10 mouse cellular contexts compared by ENCODE assay signal in the genomic region with DNA sequence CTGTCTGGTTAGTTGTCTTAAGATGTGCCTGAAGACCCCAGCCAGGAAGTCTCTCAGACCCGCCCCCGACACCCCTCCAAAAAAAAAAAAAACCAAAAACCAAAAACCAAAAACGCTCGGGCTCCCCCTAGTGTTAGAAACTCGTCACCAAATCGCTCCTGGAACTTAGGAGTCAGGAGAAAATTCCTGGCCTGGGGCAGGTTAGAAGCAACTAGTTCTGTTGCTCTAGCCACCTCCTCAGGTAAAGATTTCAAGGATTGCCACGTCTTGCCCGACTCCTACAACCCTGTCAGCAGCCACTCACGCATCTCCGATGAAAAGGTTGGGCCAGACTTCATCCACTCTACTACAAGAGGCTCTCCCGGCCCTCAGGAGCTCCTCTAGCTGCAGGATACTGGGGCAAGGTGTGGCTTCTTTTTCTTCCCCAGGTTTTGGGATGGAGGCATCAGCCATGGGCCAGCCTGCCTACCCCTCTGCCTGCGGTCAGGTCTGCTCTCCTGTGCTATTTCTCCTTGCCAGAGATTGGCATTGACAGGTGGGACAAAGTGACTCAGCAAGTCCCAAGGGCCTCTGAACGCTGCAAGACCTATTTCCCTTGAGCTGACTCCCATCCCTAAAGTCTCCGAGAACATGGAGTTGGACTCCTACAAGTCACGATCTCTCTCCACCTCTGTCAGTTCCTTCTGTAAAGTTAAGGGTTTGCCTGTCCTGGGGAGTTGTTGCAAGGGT. TPM values are rescaled to one million over a fixed set of nuclear protein-coding genes. Genes with fewer than 3 reads are reported as not detected.
DNase-seq lines count a peak whose midpoint lies in the region; ATAC-seq and TF ChIP-seq lines count a peak whose summit lies in the region.
"Had no signal": no experiment of that assay in that cellular context is flagged by ENCODE, and none has a peak within 500 bp of the region (broad histone marks: within the 10 kb centered on the region; RNA-seq: fewer than 3 reads in every experiment).

No protein-coding gene starts in this region.

- TF ChIP-seq POLR2A in brain, embryonic 14.5 days (IDR thresholded peaks at IDR 0.05; ENCODE audit: borderline replicate concordance, extremely low read depth, insufficient read depth, insufficient read length, poor library complexity, severe bottlenecking), result no peak

- TF ChIP-seq CTCF in brain, embryonic 14.5 days (IDR thresholded peaks at IDR 0.05; ENCODE audit: borderline replicate concordance, extremely low read depth, insufficient read depth, insufficient read length), result peak; percentile 53; the same call in 1 of the 2 replicates
- TF ChIP-seq CTCF in heart, postnatal 0 days (IDR thresholded peaks at IDR 0.05; ENCODE audit: low read depth), result peak; percentile 37

- ATAC-seq in kidney, embryonic 16.5 days (ENCODE audit: low FRiP score, low TSS enrichment), result no peak
- ATAC-seq in heart, postnatal 0 days (ENCODE audit: insufficient read depth, low read depth), result no peak
- ATAC-seq in inflammation-experienced regulatory T-cells, adult 6 months, result no peak

- 43% methylated on average over 15 of the region's 15 CpGs for WGBS in kidney, embryonic 16.5 days
- 35% methylated on average over 15 of the region's 15 CpGs for WGBS in heart, postnatal 0 days

- H3K27me3 ChIP-seq in kidney, embryonic 16.5 days (ENCODE audit: insufficient read depth, low read length), result no peaks in the 10 kb centered on the region
- H3K27me3 ChIP-seq in heart, postnatal 0 days (ENCODE audit: control insufficient read depth, insufficient read depth, low read length), result no peaks in the 10 kb centered on the region
- H3K27me3 ChIP-seq: embryonic facial prominence, embryonic 13.5 days had no signal

- H3K9me3 ChIP-seq in kidney, embryonic 16.5 days (ENCODE audit: low read length), result no peaks in the 10 kb centered on the region
- no peaks in the 10 kb centered on the region for H3K9me3 ChIP-seq in heart, postnatal 0 days (replicated peaks; ENCODE audit: control insufficient read depth, low read length)
- H3K9me3 ChIP-seq: embryonic facial prominence, embryonic 13.5 days had no signal

- no peak overlapping the region for H3K4me2 ChIP-seq in kidney, embryonic 16.5 days (replicated peaks; ENCODE audit: low read depth, low read length)
- no peak overlapping the region for H3K4me2 ChIP-seq in heart, postnatal 0 days (ENCODE audit: low read depth, low read length)
- H3K4me2 ChIP-seq: embryonic facial prominence, embryonic 13.5 days had no signal

- no peak overlapping the region for H3K27ac ChIP-seq in kidney, embryonic 16.5 days (ENCODE audit: low read length)
- H3K27ac ChIP-seq in heart, postnatal 0 days (ENCODE audit: low read depth), result no peak overlapping the region
- H3K27ac ChIP-seq: embryonic facial prominence, embryonic 13.5 days had no signal

- H3K4me3 ChIP-seq in kidney, embryonic 16.5 days (ENCODE audit: low read length), result no peak overlapping the region
- no peak overlapping the region for H3K4me3 ChIP-seq in heart, postnatal 0 days (ENCODE audit: low read depth, low read length)
- H3K4me3 ChIP-seq: embryonic facial prominence, embryonic 13.5 days had no signal

- peaks cover 12% of the 10 kb centered on the region for H3K4me1 ChIP-seq in kidney, embryonic 16.5 days (ENCODE audit: insufficient read depth, low read length)
- H3K4me1 ChIP-seq in heart, postnatal 0 days (ENCODE audit: control insufficient read depth, insufficient read depth), result peaks cover 8% of the 10 kb centered on the region

- TF ChIP-seq EP300 in heart, postnatal 0 days (IDR thresholded peaks at IDR 0.05; ENCODE audit: low read depth), result no peak

- DNase-seq in kidney, adult 18-20 months, result peak; percentile 64
- DNase-seq in urinary bladder, postnatal 14 days (ENCODE audit: low spot score), result peak; percentile 68
- DNase-seq in urinary bladder, adult 2 months (ENCODE audit: low spot score), result no peak
- DNase-seq in brain, embryonic 14.5 days (ENCODE audit: low read depth), result peak; percentile 20
- DNase-seq in heart, postnatal 0 days (ENCODE audit: low spot score), result no peak
- DNase-seq in lung, postnatal 36 days, result peak; percentile 81

- H3K36me3 ChIP-seq in kidney, embryonic 16.5 days (ENCODE audit: insufficient read depth, low read length), result no peaks in the 10 kb centered on the region
- no peaks in the 10 kb centered on the region for H3K36me3 ChIP-seq in heart, postnatal 0 days (replicated peaks; ENCODE audit: control insufficient read depth, insufficient read depth, low read length)
- H3K36me3 ChIP-seq: embryonic facial prominence, embryonic 13.5 days had no signal

- H3K9ac ChIP-seq in kidney, embryonic 16.5 days (replicated peaks; ENCODE audit: low read length), result no peak overlapping the region
- H3K9ac ChIP-seq in heart, postnatal 0 days (replicated peaks; ENCODE audit: low read depth, low read length), result no peak overlapping the region
- H3K9ac ChIP-seq: embryonic facial prominence, embryonic 13.5 days had no signal

RNA-seq across cellular contexts. Expression of gene Samd8, which starts 2.0 kb away (rescaled TPM):
- 8.7 and 11.1 TPM in 2 replicates for polyA plus RNA-seq in kidney, embryonic 16.5 days (2015; fragmentation: Nextera tagmentation; extraction: Ambion mirVana)
- polyA plus RNA-seq in urinary bladder, adult 2 months (2012; rRNA removed), result 9.6 and 10.4 TPM in 2 replicates
- 22.6 and 30.1 TPM in 2 replicates for polyA plus RNA-seq in brain, embryonic 14.5 days (2012; rRNA removed)
- 17.3 and 20.9 TPM in 2 replicates for total RNA-seq in heart, postnatal 0 days (2014; rRNA removed; ENCODE audit: low replicate concordance)
- polyA plus RNA-seq in heart, postnatal 0 days (2015; fragmentation: Nextera tagmentation; extraction: Ambion mirVana), result 7.3 and 8.3 TPM in 2 replicates
- 1 to 10 TPM; 2.6 to 4.4 (median 3.7) TPM for polyA plus RNA-seq in inflammation-experienced regulatory T-cells, adult 6 months (2017; shearing (Covaris generic))

RNA-seq across cellular contexts. Expression of gene Dusp13, which starts 2.7 kb away (rescaled TPM):
- 0.14 and 0.17 TPM in 2 replicates for polyA plus RNA-seq in kidney, embryonic 16.5 days (2015; fragmentation: Nextera tagmentation; extraction: Ambion mirVana)
- 0.33 TPM in 1 of 2 replicates, not detected in the other for polyA plus RNA-seq in urinary bladder, adult 2 months (2012; rRNA removed)
- polyA plus RNA-seq in brain, embryonic 14.5 days (2012; rRNA removed), result not detected in 2 replicates
- total RNA-seq in heart, postnatal 0 days (2014; rRNA removed; ENCODE audit: low replicate concordance), result not detected in 2 replicates
- not detected in 2 replicates for polyA plus RNA-seq in heart, postnatal 0 days (2015; fragmentation: Nextera tagmentation; extraction: Ambion mirVana)
- polyA plus RNA-seq in inflammation-experienced regulatory T-cells, adult 6 months (2017; shearing (Covaris generic)), result not detected
- total RNA-seq: neutrophil, adult 5-6 weeks had no signal

RNA-seq across cellular contexts. Expression of gene Dupd1, which starts 33.9 kb away (rescaled TPM):
- 0.22 TPM in 1 of 2 replicates, not detected in the other for polyA plus RNA-seq in kidney, embryonic 16.5 days (2015; fragmentation: Nextera tagmentation; extraction: Ambion mirVana)
- polyA plus RNA-seq in urinary bladder, adult 2 months (2012; rRNA removed), result not detected in 2 replicates
- 0.08 and 0.10 TPM in 2 replicates for polyA plus RNA-seq in brain, embryonic 14.5 days (2012; rRNA removed)
- total RNA-seq in heart, postnatal 0 days (2014; rRNA removed; ENCODE audit: low replicate concordance), result not detected in 2 replicates
- 0.15 TPM in 2 replicates for polyA plus RNA-seq in heart, postnatal 0 days (2015; fragmentation: Nextera tagmentation; extraction: Ambion mirVana)
- not detected for polyA plus RNA-seq in inflammation-experienced regulatory T-cells, adult 6 months (2017; shearing (Covaris generic))
- total RNA-seq: neutrophil, adult 5-6 weeks had no signal

Comparison
In these comparisons a context has a peak if more than half of its experiments do, and no peak if none do; other contexts are left out.
1. DNase-seq: peak in kidney, adult 18-20 months (single experiment), urinary bladder, postnatal 14 days (single experiment), brain, embryonic 14.5 days (single experiment) and lung, postnatal 36 days (single experiment); none in urinary bladder, adult 2 months (single experiment) and heart, postnatal 0 days (single experiment).